Mouse (Mus musculus) CH12.LX (cell line): Measurements from ENCODE around the gene Susd3. TPM values are rescaled to one million over a fixed set of nuclear protein-coding genes. Genes with fewer than 3 reads are reported as not detected.
A peak's percentile ranks its signal among the peaks of the same experiment; 100 is the strongest.

Source experiments
- DNase-seq: peaks from one replicate; pipeline ENCODE4 v3.0.0-alpha.2; 2013; ENCODE audit errors: extremely low read depth
- H3K27ac ChIP-seq: 2 replicates; pipeline ENCODE4 v1.5.1; 2012; ENCODE audit warnings: low read depth, mild to moderate bottlenecking, control low read depth, moderate library complexity; ENCODE audit not compliant: insufficient read depth
- H3K27me3 ChIP-seq: replicated peaks from 2 replicates; pipeline ENCODE3; 2012; ENCODE audit warnings: inconsistent platforms
- H3K36me3 ChIP-seq, 2 experiments: replicated peaks in 1 of 2; 2 replicates each; pipeline versions ENCODE3 to v1.6.1; 2012; ENCODE audit warnings: inconsistent platforms in 1 of 2, low read length in 1 of 2, mild to moderate bottlenecking in 1 of 2, mixed read lengths in 1 of 2, moderate library complexity in 1 of 2; ENCODE audit not compliant: control insufficient read depth in 1 of 2, insufficient read depth in 1 of 2
- H3K4me1 ChIP-seq, 2 experiments: 2 replicates each; pipeline ENCODE4 v1.6.1; 2012; ENCODE audit warnings: inconsistent platforms in 1 of 2, moderate library complexity in 1 of 2; ENCODE audit not compliant: insufficient read depth in 2 of 2, control insufficient read depth in 1 of 2
- H3K4me2 ChIP-seq: 2 replicates; pipeline ENCODE4 v1.6.1; 2012; ENCODE audit warnings: low read depth, mild to moderate bottlenecking, control low read depth; ENCODE audit not compliant: poor library complexity, insufficient read depth, severe bottlenecking
- H3K4me3 ChIP-seq, 3 experiments: fragments of 150-350 bp in 1 of 3; sonication (generic) in 1 of 3; replicated peaks in 1 of 3; 2 replicates each; pipeline versions ENCODE3 to v1.5.1; 2011 to 2012; ENCODE audit warnings: low read depth in 2 of 3, low read length in 2 of 3, mild to moderate bottlenecking in 2 of 3, moderate library complexity in 2 of 3, control low read depth in 1 of 3, improper control_type of control experiment in 1 of 3, inconsistent platforms in 1 of 3, mixed read lengths in 1 of 3; ENCODE audit not compliant: poor library complexity in 1 of 3
- H3K79me2 ChIP-seq: replicated peaks from 2 replicates; pipeline ENCODE4 v1.6.1; 2012; ENCODE audit warnings: mild to moderate bottlenecking, moderate library complexity; ENCODE audit not compliant: control insufficient read depth, poor library complexity, insufficient read depth, severe bottlenecking; ENCODE audit errors: extremely low read depth
- H3K9ac ChIP-seq: 2 replicates; pipeline ENCODE4 v1.6.1; 2012; ENCODE audit warnings: low read depth, mild to moderate bottlenecking, control low read depth, moderate library complexity; ENCODE audit not compliant: insufficient read depth
- H3K9me3 ChIP-seq: replicated peaks from 2 replicates; pipeline ENCODE3; 2012; ENCODE audit warnings: low read length, inconsistent platforms, mixed read lengths
- BHLHE40 ChIP-seq: IDR thresholded peaks from 2 replicates; pipeline ENCODE4 v1.6.1; 2011; ENCODE audit warnings: mild to moderate bottlenecking, low read depth, low read length, improper control_type of control experiment
- CHD2 ChIP-seq: IDR thresholded peaks from 2 replicates; pipeline ENCODE4 v1.6.1; 2011; ENCODE audit warnings: low read length, improper control_type of control experiment
- ELF1 ChIP-seq: IDR thresholded peaks from 2 replicates; pipeline ENCODE4 v1.6.1; 2014; ENCODE audit warnings: low read depth, mild to moderate bottlenecking, inconsistent platforms, low read length, improper control_type of control experiment
- EP300 ChIP-seq: IDR thresholded peaks from 2 replicates; pipeline ENCODE4 v1.6.1; 2011; ENCODE audit warnings: low read length, improper control_type of control experiment
- ETS1 ChIP-seq: conservative IDR thresholded peaks from 2 replicates; pipeline ENCODE4 v1.6.1; 2012; ENCODE audit warnings: low read depth, mild to moderate bottlenecking, inconsistent platforms, low read length, improper control_type of control experiment, moderate library complexity
- GABPA ChIP-seq: IDR thresholded peaks from 2 replicates; pipeline ENCODE4 v1.6.1; 2012; ENCODE audit warnings: low read depth, low read length, improper control_type of control experiment, inconsistent platforms; ENCODE audit not compliant: insufficient replicate concordance
- HCFC1 ChIP-seq: IDR thresholded peaks from 2 replicates; pipeline ENCODE4 v1.6.1; 2012; ENCODE audit warnings: low read depth, mild to moderate bottlenecking, inconsistent platforms, low read length, improper control_type of control experiment
- IRF4 ChIP-seq: IDR thresholded peaks from 2 replicates; pipeline ENCODE4 v1.6.1; 2014; ENCODE audit warnings: low read depth, mild to moderate bottlenecking, inconsistent platforms, low read length, improper control_type of control experiment
- KAT2A ChIP-seq: IDR thresholded peaks from 2 replicates; pipeline ENCODE4 v1.6.1; 2012; ENCODE audit warnings: low read length, improper control_type of control experiment, inconsistent platforms; ENCODE audit not compliant: insufficient replicate concordance
- MAX ChIP-seq: IDR thresholded peaks from 2 replicates; pipeline ENCODE4 v1.6.1; 2011; ENCODE audit warnings: low read length, improper control_type of control experiment
- MAZ ChIP-seq: IDR thresholded peaks from 2 replicates; pipeline ENCODE4 v1.6.1; 2012; ENCODE audit warnings: low read depth, mild to moderate bottlenecking, inconsistent platforms, low read length, improper control_type of control experiment, moderate library complexity
- MEF2A ChIP-seq: IDR thresholded peaks from 2 replicates; pipeline ENCODE4 v1.6.1; 2014; ENCODE audit warnings: low read depth, mild to moderate bottlenecking, inconsistent platforms, low read length, improper control_type of control experiment, borderline replicate concordance
- MXI1 ChIP-seq: IDR thresholded peaks from 2 replicates; pipeline ENCODE4 v1.6.1; 2011; ENCODE audit warnings: mild to moderate bottlenecking, low read depth, low read length, improper control_type of control experiment
- MYC ChIP-seq: IDR thresholded peaks from 2 replicates; pipeline ENCODE4 v1.6.1; 2011; ENCODE audit warnings: low read depth, mild to moderate bottlenecking, improper control_type of control experiment, low read length
- POLR2A ChIP-seq: IDR thresholded peaks from 2 replicates; pipeline ENCODE4 v1.6.1; 2011; ENCODE audit warnings: low read depth, mild to moderate bottlenecking, improper control_type of control experiment, low read length
- POLR2AphosphoS2 ChIP-seq: IDR thresholded peaks from 2 replicates; pipeline ENCODE4 v1.6.1; 2011; ENCODE audit warnings: low read depth, low read length, improper control_type of control experiment
- SIN3A ChIP-seq: IDR thresholded peaks from 2 replicates; pipeline ENCODE4 v1.6.1; 2012; ENCODE audit warnings: low read length, improper control_type of control experiment, inconsistent platforms
- TBP ChIP-seq: conservative IDR thresholded peaks from 2 replicates; pipeline ENCODE4 v1.6.1; 2011; ENCODE audit warnings: low read depth, low read length, improper control_type of control experiment
- TCF12 ChIP-seq: IDR thresholded peaks from 2 replicates; pipeline ENCODE4 v1.6.1; 2014; ENCODE audit warnings: low read depth, mild to moderate bottlenecking, inconsistent platforms, low read length, improper control_type of control experiment
- ZC3H11A ChIP-seq: IDR thresholded peaks from 2 replicates; pipeline ENCODE4 v1.6.1; 2012; ENCODE audit warnings: low read depth, mild to moderate bottlenecking, inconsistent platforms, low read length, improper control_type of control experiment
- ZMIZ1 ChIP-seq: IDR thresholded peaks from 2 replicates; pipeline ENCODE4 v1.6.1; 2012; ENCODE audit warnings: low read depth, mild to moderate bottlenecking, inconsistent platforms, low read length, improper control_type of control experiment
- ZNF384 ChIP-seq: IDR thresholded peaks from 2 replicates; pipeline ENCODE4 v1.6.1; 2012; ENCODE audit warnings: low read depth, low read length, improper control_type of control experiment, inconsistent platforms
- dilution Hi-C: fragments of 300-500 bp; cut with MboI; formaldehyde crosslinking; loops from 2 replicates; pipeline ENCODE4 v1.14.3; 2020; ENCODE audit warnings: low sequenced_read_pairs; ENCODE audit not compliant: extremely low pct_unique_long_range_greater_than_20kb, extremely low pct_ligation_motif_present
- in situ Hi-C: fragments of 300-500 bp; cut with MboI; formaldehyde crosslinking; loops from 3 replicates; pipeline ENCODE4 v1.14.3; 2019; ENCODE audit warnings: low sequenced_read_pairs, low pct_ligation_motif_present, low pct_unique_long_range_greater_than_20kb, mixed read lengths
- polyA plus RNA-seq: library from polyadenylated mRNA; unstranded; fragments of >175 nt; gene quantifications from 2 replicates; pipeline ENCODE4 v1.2.1, GENCODE M21; 2012; ENCODE audit warnings: low read depth; ENCODE audit not compliant: insufficient read length
- total RNA-seq, 2 experiments: library from RNA; depleted of rRNA; stranded (reverse); fragments of 300-350 nt in 1 of 2; fragments of >200 nt in 1 of 2; gene quantifications; 2 replicates each; pipeline ENCODE4 v1.2.3; 2012 to 2014

Susd3 gene
- total and polyA plus RNA-seq, 3 experiments = 6.0 to 19.0 (median 12.0) TPM

DNA sequence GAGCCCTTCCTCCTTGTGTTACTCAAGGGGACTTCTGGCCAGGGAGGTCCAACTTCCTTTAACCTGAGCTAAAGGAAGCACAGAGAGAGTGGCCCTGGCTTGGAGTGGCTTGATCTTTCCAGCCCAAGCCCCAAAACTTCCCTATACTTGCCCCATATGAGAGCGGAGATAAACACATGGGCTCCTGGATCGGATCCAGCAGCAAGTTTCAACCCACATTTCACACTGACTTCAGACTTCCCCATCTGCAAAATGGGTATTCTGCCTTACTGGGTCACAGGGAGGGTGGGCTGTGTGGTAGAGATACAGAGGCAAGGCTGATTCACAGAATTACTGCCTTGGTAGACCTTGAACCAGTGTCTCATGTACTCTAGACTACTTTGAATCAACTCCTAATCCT is 5.0 kb downstream of the Susd3 start:
- Histone ChIP-seq H3K79me2 (no peaks in the 10 kb centered on the region), H3K9ac (0 out of 2 replicates have a peak overlapping the region, but pooled peaks have one; percentile 21)
- TF ChIP-seq POLR2AphosphoS2 = no peak
- TF ChIP-seq GABPA = no peak

GRCm38 (mm10) chr13:49242321-49243065 is 6.0 kb downstream of the Susd3 start:
- H3K79me2 ChIP-seq = no peaks in the 10 kb centered on the region
- dilution Hi-C loops (no loop called here), in situ Hi-C loops (no loop called here)
- peak overlapping the region; percentile 79 for H3K27ac ChIP-seq
- H3K27me3 ChIP-seq = no peaks in the 10 kb centered on the region
- H3K9ac ChIP-seq = peak overlapping the region; percentile 24; the same call in 1 of the 2 replicates
- peaks cover 6 to 26% of the 10 kb centered on the region in 2 experiments for H3K36me3 ChIP-seq
- peak overlapping the region; percentile 30 for H3K4me2 ChIP-seq
- H3K4me1 ChIP-seq = peaks cover 14 to 46% of the 10 kb centered on the region in 2 experiments
- peaks cover 9% of the 10 kb centered on the region for H3K9me3 ChIP-seq
- DNase-seq = peak; percentile 91
- TF ChIP-seq ZNF384 (no peak), ETS1 (peak; percentile 75), TBP (peak; percentile 64; the same call in 1 of the 2 replicates), MXI1 (0 out of 2 replicates have a peak, but pooled peaks have one; percentile 30), HCFC1 (peak; percentile 61), CHD2 (peak; percentile 49; the same call in 1 of the 2 replicates), ELF1 (peak; percentile 55; the same call in 1 of the 2 replicates), TCF12 (peak; percentile 70; the same call in 1 of the 2 replicates), POLR2AphosphoS2 (no peak), KAT2A (no peak), MAX (no peak), POLR2A (peak; percentile 44; the same call in 1 of the 2 replicates), MEF2A (peak; percentile 83; the same call in 1 of the 2 replicates), ZMIZ1 (no peak), IRF4 (peak; percentile 80), GABPA (no peak), SIN3A (no peak; the same call in 1 of the 2 replicates), ZC3H11A (no peak), MAZ (peak; percentile 84), EP300 (peak; percentile 72; the same call in 1 of the 2 replicates), MYC (no peak), BHLHE40 (peak; percentile 43; the same call in 1 of the 2 replicates)
- TF ChIP-seq, all 38 proteins: peak for 13
- H3K4me3 ChIP-seq = peak overlapping the region; percentile 36 to 50 (median 44)

More for the DNA sequence above, 5.0 kb downstream of the Susd3 start:
- no peak for DNase-seq
- dilution Hi-C loops (no loop called here), in situ Hi-C loops (no loop called here)
- Histone ChIP-seq H3K27me3 (no peaks in the 10 kb centered on the region), H3K4me3 (no peak overlapping the region), H3K4me1 (peaks cover 18 to 44% of the 10 kb centered on the region in 2 experiments), H3K36me3 (peaks cover 3 to 17% of the 10 kb centered on the region in 2 experiments), H3K4me2 (no peak overlapping the region), H3K27ac (no peak overlapping the region), H3K9me3 (peaks cover 19% of the 10 kb centered on the region)
